Mouse (Mus musculus): ENCODE results near the gene Cracr2b.

The Cracr2b gene

GRCm38 (mm10) chr7:141460391-141461113 lies at the start of gene Cracr2b:
TSS of gene Cracr2b (plus strand) at chr7:141461094.
- peak; percentile 97 for DNase-seq (ENCODE audit: extremely low read depth, low read depth, low spot score)

GRCm38 (mm10) chr7:141411667-141412066 lies 49.2 kb upstream of the Cracr2b start:
- DNase-seq (ENCODE audit: extremely low read depth, low read depth, low spot score): no peak

- no peak for DNase-seq (ENCODE audit: extremely low read depth, low read depth, low spot score)
Observed at GRCm38 (mm10) chr7:141413331-141413730, 47.6 kb upstream of the Cracr2b start.

- DNase-seq (ENCODE audit: extremely low read depth, low read depth, low spot score): no peak
Observed at GRCm38 (mm10) chr7:141413809-141414584, 46.9 kb upstream of the Cracr2b start, which contains the start of gene Gatd1. TSS of gene Gatd1 (minus strand) at chr7:141414136.

- DNase-seq (ENCODE audit: extremely low read depth, low read depth, low spot score): no peak
Observed at GRCm38 (mm10) chr7:141416144-141416841, 44.6 kb upstream of the Cracr2b start.

GRCm38 (mm10) chr7:141417731-141418681 lies 42.9 kb upstream of the Cracr2b start:
- no peak for DNase-seq (ENCODE audit: extremely low read depth, low read depth, low spot score)

GRCm38 (mm10) chr7:141418970-141419369 lies 41.9 kb upstream of the Cracr2b start:
- no peak for DNase-seq (ENCODE audit: extremely low read depth, low read depth, low spot score)

GRCm38 (mm10) chr7:141420030-141420702 lies 40.7 kb upstream of the Cracr2b start:
- no peak for DNase-seq (ENCODE audit: extremely low read depth, low read depth, low spot score)

- DNase-seq (ENCODE audit: extremely low read depth, low read depth, low spot score): no peak
Observed at GRCm38 (mm10) chr7:141423811-141424210, 37.1 kb upstream of the Cracr2b start.

- DNase-seq (ENCODE audit: extremely low read depth, low read depth, low spot score): no peak
Observed at GRCm38 (mm10) chr7:141426948-141427730, 33.8 kb upstream of the Cracr2b start.

GRCm38 (mm10) chr7:141428701-141429100 lies 32.2 kb upstream of the Cracr2b start:
- no peak for DNase-seq (ENCODE audit: extremely low read depth, low read depth, low spot score)

- no peak for DNase-seq (ENCODE audit: extremely low read depth, low read depth, low spot score)
Observed at GRCm38 (mm10) chr7:141429310-141429709, 31.6 kb upstream of the Cracr2b start, which contains the start of gene Cend1. TSS of gene Cend1 (minus strand) at chr7:141429491.

- no peak for DNase-seq (ENCODE audit: extremely low read depth, low read depth, low spot score)
Observed at GRCm38 (mm10) chr7:141429840-141430584, 30.9 kb upstream of the Cracr2b start.

- no peak for DNase-seq (ENCODE audit: extremely low read depth, low read depth, low spot score)
Observed at GRCm38 (mm10) chr7:141430585-141431240, 30.2 kb upstream of the Cracr2b start.

- no peak for DNase-seq (ENCODE audit: extremely low read depth, low read depth, low spot score)
Observed at GRCm38 (mm10) chr7:141431434-141432185, 29.3 kb upstream of the Cracr2b start.

- no peak for DNase-seq (ENCODE audit: extremely low read depth, low read depth, low spot score)
Observed at GRCm38 (mm10) chr7:141432186-141432611, 28.7 kb upstream of the Cracr2b start.

Measured in fat pad, adult 2 months (tissue).